Mouse (Mus musculus) liver, embryonic 12.5 days (tissue): Measurements from ENCODE around the gene Ankra2. TPM values are rescaled to one million over a fixed set of nuclear protein-coding genes. Genes with fewer than 3 reads are reported as not detected.

Source experiments
- ATAC-seq: fragments of 200-750 bp; cut with Nextera tagmentation; 2 replicates; pipeline ENCODE4 v1.8.0; 2017; ENCODE audit warnings: moderate number of reproducible peaks, mild to moderate bottlenecking, moderate library complexity
- H3K27ac ChIP-seq: fragments of 300-500 bp; sonication (generic); 2 replicates; pipeline ENCODE4 v1.5.1; 2016; ENCODE audit warnings: mild to moderate bottlenecking
- H3K27me3 ChIP-seq: fragments of 300-500 bp; sonication (generic); replicated peaks from 2 replicates; pipeline ENCODE4 v1.6.1; 2016; ENCODE audit warnings: mild to moderate bottlenecking, moderate library complexity
- H3K36me3 ChIP-seq: fragments of 300-500 bp; sonication (generic); 2 replicates; pipeline ENCODE4 v1.6.1; 2016; ENCODE audit warnings: mild to moderate bottlenecking, moderate library complexity
- H3K4me1 ChIP-seq: fragments of 300-500 bp; sonication (generic); 2 replicates; pipeline ENCODE4 v1.6.1; 2016
- H3K4me2 ChIP-seq: fragments of 300-500 bp; sonication (generic); 2 replicates; pipeline ENCODE4 v1.6.1; 2016; ENCODE audit warnings: mild to moderate bottlenecking, moderate library complexity
- H3K4me3 ChIP-seq: fragments of 300-500 bp; sonication (generic); 2 replicates; pipeline ENCODE4 v1.5.1; 2016; ENCODE audit warnings: mild to moderate bottlenecking, moderate library complexity
- H3K9ac ChIP-seq: fragments of 300-500 bp; sonication (generic); 2 replicates; pipeline ENCODE4 v1.6.1; 2016; ENCODE audit warnings: mild to moderate bottlenecking, moderate library complexity
- H3K9me3 ChIP-seq: fragments of 300-500 bp; sonication (generic); replicated peaks from 2 replicates; pipeline ENCODE4 v1.6.1; 2016; ENCODE audit warnings: mild to moderate bottlenecking, moderate library complexity
- WGBS: fragments of 180-500 bp; shearing (Covaris S2); methylation state at CpG from one replicate; pipeline ENCODE4 v1.1.7; 2016; ENCODE audit not compliant: insufficient replicate concordance; 5-methylcytosine and 5-hydroxymethylcytosine counted together
- polyA plus RNA-seq: library from polyadenylated mRNA; unstranded; fragments of >200 nt; fragmentation: Nextera tagmentation; extraction: Ambion mirVana; gene quantifications from 2 replicates; pipeline ENCODE4 v1.2.1, GENCODE M21; 2016

Gene Ankra2
- 11.6 and 11.7 TPM in 2 replicates for polyA plus RNA-seq

GRCm38 (mm10) chr13:98262636-98263457, at the start of gene Ankra2, which contains the start of gene Utp15:
Gene Ankra2 (plus strand): TSS chr13:98263074.
Gene Utp15 (minus strand): TSS chr13:98263041.
- under 1% methylated on average over 71 of the region's 71 CpGs for WGBS
- H3K9me3 ChIP-seq: no peaks in the 10 kb centered on the region
- peak within 1 kb of the TSS; percentile 92 for H3K9ac ChIP-seq
- H3K4me2 ChIP-seq: peak within 1 kb of the TSS; percentile 90
- peaks cover 25% of the 10 kb centered on the region for H3K4me1 ChIP-seq
- no peaks in the 10 kb centered on the region for H3K27me3 ChIP-seq
- peak within 1 kb of the TSS; percentile 87 for H3K27ac ChIP-seq
- peak within 1 kb of the TSS; percentile 93 for H3K4me3 ChIP-seq
- peaks cover 35% of the 10 kb centered on the region for H3K36me3 ChIP-seq
- ATAC-seq: peak; percentile 98

GRCm38 (mm10) chr13:98222848-98223247, 40.0 kb upstream of the Ankra2 start:
- Histone ChIP-seq H3K36me3 (no peaks in the 10 kb centered on the region), H3K4me1 (no peaks in the 10 kb centered on the region), H3K4me3 (no peak overlapping the region), H3K4me2 (no peak overlapping the region), H3K27me3 (0 out of 2 replicates have a peak, but pooled peaks cover 17% of the 10 kb centered on the region), H3K9me3 (no peaks in the 10 kb centered on the region), H3K27ac (no peak overlapping the region), H3K9ac (no peak overlapping the region)
- ATAC-seq: no peak
- 35% methylated on average over 12 of the region's 12 CpGs for WGBS

- Histone ChIP-seq H3K4me3 (no peak overlapping the region), H3K27ac (no peak overlapping the region), H3K9me3 (no peaks in the 10 kb centered on the region), H3K9ac (no peak overlapping the region), H3K36me3 (no peaks in the 10 kb centered on the region), H3K4me1 (no peaks in the 10 kb centered on the region), H3K27me3 (peaks cover 17% of the 10 kb centered on the region; the same call in 1 of the 2 replicates), H3K4me2 (no peak overlapping the region)
- 59% methylated on average over 2 of the region's 2 CpGs for WGBS
- no peak for ATAC-seq
These were observed 36.6 kb upstream of the Ankra2 start for GRCm38 (mm10) chr13:98226225-98226624.

GRCm38 (mm10) chr13:98230511-98230910, 32.4 kb upstream of the Ankra2 start:
- no peak for ATAC-seq
- Histone ChIP-seq H3K4me1 (no peaks in the 10 kb centered on the region), H3K27me3 (peaks cover 3% of the 10 kb centered on the region; the same call in 1 of the 2 replicates), H3K36me3 (no peaks in the 10 kb centered on the region), H3K27ac (no peak overlapping the region), H3K9me3 (no peaks in the 10 kb centered on the region), H3K4me2 (no peak overlapping the region), H3K4me3 (no peak overlapping the region), H3K9ac (no peak overlapping the region)
- 91% methylated on average over 1 of the region's 1 CpGs for WGBS

- Histone ChIP-seq H3K4me2 (no peak overlapping the region), H3K9ac (no peak overlapping the region), H3K27me3 (peaks cover 8% of the 10 kb centered on the region; the same call in 1 of the 2 replicates), H3K4me1 (no peaks in the 10 kb centered on the region), H3K4me3 (no peak overlapping the region), H3K36me3 (no peaks in the 10 kb centered on the region), H3K9me3 (no peaks in the 10 kb centered on the region), H3K27ac (no peak overlapping the region)
- no peak for ATAC-seq
- 65% methylated on average over 6 of the region's 6 CpGs for WGBS
These were observed 27.4 kb upstream of the Ankra2 start for GRCm38 (mm10) chr13:98235451-98235850.

GRCm38 (mm10) chr13:98239978-98240641, 22.8 kb upstream of the Ankra2 start:
- Histone ChIP-seq H3K4me3 (no peak overlapping the region), H3K27ac (no peak overlapping the region), H3K36me3 (no peaks in the 10 kb centered on the region), H3K9me3 (no peaks in the 10 kb centered on the region), H3K27me3 (peaks cover 12% of the 10 kb centered on the region; the same call in 1 of the 2 replicates), H3K4me2 (no peak overlapping the region), H3K4me1 (no peaks in the 10 kb centered on the region), H3K9ac (no peak overlapping the region)
- no peak for ATAC-seq
- WGBS: 16% methylated on average over 12 of the region's 12 CpGs

GRCm38 (mm10) chr13:98241531-98242282, 21.2 kb upstream of the Ankra2 start:
- Histone ChIP-seq H3K4me3 (no peak overlapping the region), H3K36me3 (no peaks in the 10 kb centered on the region), H3K27me3 (peaks cover 12% of the 10 kb centered on the region; the same call in 1 of the 2 replicates), H3K4me2 (no peak overlapping the region), H3K27ac (no peak overlapping the region), H3K9ac (no peak overlapping the region), H3K4me1 (no peaks in the 10 kb centered on the region), H3K9me3 (no peaks in the 10 kb centered on the region)
- 58% methylated on average over 9 of the region's 9 CpGs for WGBS
- ATAC-seq: no peak

GRCm38 (mm10) chr13:98244571-98245350, 18.1 kb upstream of the Ankra2 start:
- no peaks in the 10 kb centered on the region for H3K9me3 ChIP-seq
- 0 out of 2 replicates have a peak, but pooled peaks cover 5% of the 10 kb centered on the region for H3K27me3 ChIP-seq
- H3K4me1 ChIP-seq: no peaks in the 10 kb centered on the region
- no peak overlapping the region for H3K4me2 ChIP-seq
- H3K4me3 ChIP-seq: no peak overlapping the region
- peaks cover 26% of the 10 kb centered on the region for H3K36me3 ChIP-seq
- no peak overlapping the region for H3K9ac ChIP-seq
- no peak for ATAC-seq
- 67% methylated on average over 5 of the region's 5 CpGs for WGBS
- no peak overlapping the region for H3K27ac ChIP-seq

- H3K4me2 ChIP-seq: no peak overlapping the region
- ATAC-seq: no peak
- no peak overlapping the region for H3K4me3 ChIP-seq
- H3K9me3 ChIP-seq: no peaks in the 10 kb centered on the region
- H3K9ac ChIP-seq: no peak overlapping the region
- 0 out of 2 replicates have a peak, but pooled peaks cover 5% of the 10 kb centered on the region for H3K27me3 ChIP-seq
- no peak overlapping the region for H3K27ac ChIP-seq
- H3K4me1 ChIP-seq: no peaks in the 10 kb centered on the region
- 67% methylated on average over 7 of the region's 7 CpGs for WGBS
- peaks cover 33% of the 10 kb centered on the region for H3K36me3 ChIP-seq
These were observed 17.5 kb upstream of the Ankra2 start for GRCm38 (mm10) chr13:98245386-98245785.

- H3K9ac ChIP-seq: no peak overlapping the region
- 82% methylated on average over 10 of the region's 10 CpGs for WGBS
- peaks cover 70% of the 10 kb centered on the region for H3K36me3 ChIP-seq
- H3K4me1 ChIP-seq: no peaks in the 10 kb centered on the region
- H3K4me2 ChIP-seq: no peak overlapping the region
- ATAC-seq: no peak
- no peaks in the 10 kb centered on the region for H3K27me3 ChIP-seq
- H3K9me3 ChIP-seq: no peaks in the 10 kb centered on the region
- H3K27ac ChIP-seq: no peak overlapping the region
- H3K4me3 ChIP-seq: no peak overlapping the region
These were observed 13.3 kb upstream of the Ankra2 start for GRCm38 (mm10) chr13:98249594-98249993.

GRCm38 (mm10) chr13:98254921-98255320, 8.0 kb upstream of the Ankra2 start:
- Histone ChIP-seq H3K27ac (no peak overlapping the region), H3K4me2 (no peak overlapping the region), H3K9me3 (no peaks in the 10 kb centered on the region), H3K4me1 (no peaks in the 10 kb centered on the region), H3K36me3 (peaks cover 90% of the 10 kb centered on the region), H3K9ac (no peak overlapping the region), H3K4me3 (no peak overlapping the region), H3K27me3 (no peaks in the 10 kb centered on the region)
- WGBS: 77% methylated on average over 9 of the region's 9 CpGs
- ATAC-seq: no peak
